Mouse (Mus musculus) splenic B cell, adult 2 months (primary cell): Measurements from ENCODE around the gene Fam78b.

Experiments used
- DNase-seq: peaks from one replicate; pipeline ENCODE4 v3.0.0-alpha.2; 2011; ENCODE audit warnings: low read depth, low spot score
- H3K27me3 ChIP-seq: 2 replicates; pipeline ENCODE4 v1.6.1; 2012; ENCODE audit warnings: mild to moderate bottlenecking, low read length, moderate library complexity, mixed read lengths; ENCODE audit not compliant: control insufficient read depth, poor library complexity, insufficient read depth, severe bottlenecking
- H3K36me3 ChIP-seq: 2 replicates; pipeline ENCODE4 v1.6.1; 2012; ENCODE audit warnings: mild to moderate bottlenecking, low read length, moderate library complexity, mixed read lengths; ENCODE audit not compliant: control insufficient read depth, poor library complexity, insufficient read depth, severe bottlenecking

The Fam78b gene

GRCm38 (mm10) chr1:167012616-167013015 is 11.4 kb downstream of the Fam78b start:
- no peak for DNase-seq
- Histone ChIP-seq H3K36me3 (no peaks in the 10 kb centered on the region), H3K27me3 (no peaks in the 10 kb centered on the region)

- no peak for DNase-seq
- H3K27me3 ChIP-seq: no peaks in the 10 kb centered on the region
- no peaks in the 10 kb centered on the region for H3K36me3 ChIP-seq
Measured at GRCm38 (mm10) chr1:167013234-167013864, 12.1 kb downstream of the Fam78b start.

GRCm38 (mm10) chr1:167016269-167016668 is 15.1 kb downstream of the Fam78b start:
- Histone ChIP-seq H3K27me3 (no peaks in the 10 kb centered on the region), H3K36me3 (no peaks in the 10 kb centered on the region)
- DNase-seq: no peak

- no peak for DNase-seq
- H3K36me3 ChIP-seq: no peaks in the 10 kb centered on the region
- H3K27me3 ChIP-seq: no peaks in the 10 kb centered on the region
Measured at GRCm38 (mm10) chr1:167022001-167022424, 20.8 kb downstream of the Fam78b start.

GRCm38 (mm10) chr1:167022541-167023121 is 21.4 kb downstream of the Fam78b start:
- H3K27me3 ChIP-seq: no peaks in the 10 kb centered on the region
- H3K36me3 ChIP-seq: no peaks in the 10 kb centered on the region
- no peak for DNase-seq

GRCm38 (mm10) chr1:167023794-167024193 is 22.6 kb downstream of the Fam78b start:
- Histone ChIP-seq H3K27me3 (no peaks in the 10 kb centered on the region), H3K36me3 (no peaks in the 10 kb centered on the region)
- no peak for DNase-seq

- no peaks in the 10 kb centered on the region for H3K36me3 ChIP-seq
Measured at GRCm38 (mm10) chr1:167024961-167025360, 23.7 kb downstream of the Fam78b start.

GRCm38 (mm10) chr1:167032046-167032648 is 30.9 kb downstream of the Fam78b start:
- no peaks in the 10 kb centered on the region for H3K27me3 ChIP-seq
- DNase-seq: no peak
- no peaks in the 10 kb centered on the region for H3K36me3 ChIP-seq

More at GRCm38 (mm10) chr1:167024961-167025360, 23.7 kb downstream of the Fam78b start:
- DNase-seq: no peak
- no peaks in the 10 kb centered on the region for H3K27me3 ChIP-seq

GRCm38 (mm10) chr1:167034435-167034834 is 33.2 kb downstream of the Fam78b start:
- peak; percentile 7 for DNase-seq

GRCm38 (mm10) chr1:167042558-167042957 is 41.3 kb downstream of the Fam78b start:
- Histone ChIP-seq H3K27me3 (no peaks in the 10 kb centered on the region), H3K36me3 (no peaks in the 10 kb centered on the region)
- DNase-seq: no peak

More at GRCm38 (mm10) chr1:167034435-167034834, 33.2 kb downstream of the Fam78b start:
- no peaks in the 10 kb centered on the region for H3K36me3 ChIP-seq
- no peaks in the 10 kb centered on the region for H3K27me3 ChIP-seq

GRCm38 (mm10) chr1:167046169-167046927 is 45.1 kb downstream of the Fam78b start:
- no peak for DNase-seq
- no peaks in the 10 kb centered on the region for H3K36me3 ChIP-seq
- no peaks in the 10 kb centered on the region for H3K27me3 ChIP-seq

GRCm38 (mm10) chr1:167050859-167051258 is 49.6 kb downstream of the Fam78b start:
- no peaks in the 10 kb centered on the region for H3K27me3 ChIP-seq
- DNase-seq: no peak
- H3K36me3 ChIP-seq: no peaks in the 10 kb centered on the region

GRCm38 (mm10) chr1:167054029-167054428 is 52.8 kb downstream of the Fam78b start:
- no peaks in the 10 kb centered on the region for H3K36me3 ChIP-seq
- DNase-seq: no peak

GRCm38 (mm10) chr1:167057543-167057942 is 56.3 kb downstream of the Fam78b start:
- DNase-seq: no peak
- no peaks in the 10 kb centered on the region for H3K27me3 ChIP-seq
- no peaks in the 10 kb centered on the region for H3K36me3 ChIP-seq

More at GRCm38 (mm10) chr1:167054029-167054428, 52.8 kb downstream of the Fam78b start:
- H3K27me3 ChIP-seq: no peaks in the 10 kb centered on the region
